Mouse (Mus musculus) hindbrain, embryonic 11.5 days (tissue): Measurements from ENCODE around the gene Fkbp4. TPM values are rescaled to one million over a fixed set of nuclear protein-coding genes. Genes with fewer than 3 reads are reported as not detected.

Source experiments
- polyA plus RNA-seq: library from polyadenylated mRNA; unstranded; fragments of >200 nt; fragmentation: Nextera tagmentation; extraction: Ambion mirVana; gene quantifications from 2 replicates; pipeline ENCODE4 v1.2.1, GENCODE M21; 2014

The Fkbp4 gene
- polyA plus RNA-seq, 1 experiment from 2014 or later = 434 TPM

Other genes starting within 250 kb of the Fkbp4 start
- 1.4 and 1.7 TPM in 2 replicates for gene Tead4, start 137.9 kb downstream of the Fkbp4 start, polyA plus RNA-seq
- gene Tulp3, start 82.8 kb downstream of the Fkbp4 start, polyA plus RNA-seq = 15.7 and 23.4 TPM in 2 replicates
- gene Rhno1, start 75.8 kb downstream of the Fkbp4 start, polyA plus RNA-seq = 164 and 173 TPM in 2 replicates
- gene Foxm1, start 75.7 kb downstream of the Fkbp4 start, polyA plus RNA-seq = 39.6 and 46.1 TPM in 2 replicates
- 0.40 and 0.42 TPM in 2 replicates for gene Tex52, start 63.2 kb downstream of the Fkbp4 start, polyA plus RNA-seq
- gene Gm44596, start 63.2 kb downstream of the Fkbp4 start, polyA plus RNA-seq = not detected in 2 replicates
- 2.4 and 3.1 TPM in 2 replicates for gene Nrip2, start 39.4 kb downstream of the Fkbp4 start, polyA plus RNA-seq
- gene Itfg2, start 13.7 kb downstream of the Fkbp4 start, polyA plus RNA-seq = 28.4 and 32.2 TPM in 2 replicates
- not detected in 2 replicates for gene Pzp, start 88.0 kb upstream of the Fkbp4 start, polyA plus RNA-seq
- gene A2ml1, start 142.9 kb upstream of the Fkbp4 start, polyA plus RNA-seq = not detected in 2 replicates
- gene Klrb1a, start 184.9 kb upstream of the Fkbp4 start, polyA plus RNA-seq = not detected in 2 replicates
- gene Clec2h, start 223.7 kb upstream of the Fkbp4 start, polyA plus RNA-seq = not detected in 2 replicates